8 mouse cellular contexts compared by ENCODE assay signal in the genomic region with DNA sequence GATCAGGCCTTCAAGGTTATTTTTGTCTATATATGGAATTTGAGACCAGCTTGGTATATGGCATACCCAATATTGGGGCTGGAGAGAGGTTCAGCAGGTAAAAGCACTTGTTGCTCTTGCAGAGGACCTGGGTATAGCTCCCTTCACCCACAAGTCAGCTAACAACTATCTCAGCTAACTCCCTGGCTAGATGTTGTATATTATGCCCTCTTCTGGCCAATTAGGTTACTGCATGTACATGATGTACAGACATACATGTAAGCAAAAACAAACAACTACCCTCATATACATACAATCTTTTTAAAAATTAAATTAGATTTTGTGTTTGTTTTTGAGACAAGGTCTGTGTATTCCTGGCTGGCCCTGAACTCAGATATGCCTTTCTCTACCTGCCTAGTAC. TPM values are rescaled to one million over a fixed set of nuclear protein-coding genes. Genes with fewer than 3 reads are reported as not detected.
DNase-seq lines count a peak whose midpoint lies in the region; ATAC-seq and TF ChIP-seq lines count a peak whose summit lies in the region.

No protein-coding gene starts in this region.

- H3K27me3 ChIP-seq in forebrain, embryonic 10.5 days (ENCODE audit: poor library complexity, severe bottlenecking): no peaks in the 10 kb centered on the region
- no peaks in the 10 kb centered on the region for H3K27me3 ChIP-seq in forebrain, embryonic 11.5 days (ENCODE audit: control insufficient read depth, insufficient read depth, low read length)
- no peaks in the 10 kb centered on the region for H3K27me3 ChIP-seq in C2C12 (ENCODE audit: control insufficient read depth, insufficient read depth, insufficient read length)
- no peaks in the 10 kb centered on the region for H3K27me3 ChIP-seq in intestine, embryonic 14.5 days (replicated peaks; ENCODE audit: control insufficient read depth, insufficient read depth, low read length)
- no peaks in the 10 kb centered on the region for H3K27me3 ChIP-seq in midbrain, postnatal 0 days (ENCODE audit: insufficient read depth, low read length)

- H3K9me3 ChIP-seq in forebrain, embryonic 10.5 days: no peaks in the 10 kb centered on the region
- no peaks in the 10 kb centered on the region for H3K9me3 ChIP-seq in forebrain, embryonic 11.5 days (ENCODE audit: control insufficient read depth, low read length)
- no peaks in the 10 kb centered on the region for H3K9me3 ChIP-seq in intestine, embryonic 14.5 days (ENCODE audit: control insufficient read depth, low read length)
- H3K9me3 ChIP-seq in midbrain, postnatal 0 days (ENCODE audit: low read length): no peaks in the 10 kb centered on the region

- no peak overlapping the region for H3K9ac ChIP-seq in forebrain, embryonic 11.5 days (ENCODE audit: low read length)
- H3K9ac ChIP-seq in intestine, embryonic 14.5 days (ENCODE audit: low read length): no peak overlapping the region
- no peak overlapping the region for H3K9ac ChIP-seq in midbrain, postnatal 0 days (replicated peaks; ENCODE audit: low read length, poor library complexity, severe bottlenecking)

- no peak overlapping the region for H3K4me2 ChIP-seq in forebrain, embryonic 11.5 days (ENCODE audit: low read depth, low read length, severe bottlenecking)
- H3K4me2 ChIP-seq in intestine, embryonic 14.5 days (ENCODE audit: low read length): peak overlapping the region; percentile 96
- H3K4me2 ChIP-seq in midbrain, postnatal 0 days (ENCODE audit: low read depth, low read length, poor library complexity, severe bottlenecking): peak overlapping the region; percentile 73

- peaks cover 23% of the 10 kb centered on the region for H3K4me1 ChIP-seq in forebrain, embryonic 10.5 days
- H3K4me1 ChIP-seq in forebrain, embryonic 11.5 days (replicated peaks; ENCODE audit: control insufficient read depth, insufficient read depth, low read length): peaks cover 9% of the 10 kb centered on the region; the same call in 1 of the 2 replicates
- H3K4me1 ChIP-seq in intestine, embryonic 14.5 days (replicated peaks; ENCODE audit: control insufficient read depth, insufficient read depth, low read length): peaks cover 7% of the 10 kb centered on the region; the same call in 1 of the 2 replicates
- peaks cover 11% of the 10 kb centered on the region; the same call in 1 of the 2 replicates for H3K4me1 ChIP-seq in midbrain, postnatal 0 days (ENCODE audit: insufficient read depth, low read length)

- H3K4me3 ChIP-seq in forebrain, embryonic 10.5 days: peak overlapping the region; percentile 95; the same call in 1 of the 2 replicates
- H3K4me3 ChIP-seq in forebrain, embryonic 11.5 days (ENCODE audit: low read depth, low read length): no peak overlapping the region
- peak overlapping the region; percentile 91 for H3K4me3 ChIP-seq in C2C12 (ENCODE audit: insufficient read depth, poor library complexity, severe bottlenecking)
- H3K4me3 ChIP-seq in intestine, embryonic 14.5 days (ENCODE audit: low read depth, low read length): no peak overlapping the region
- H3K4me3 ChIP-seq in midbrain, postnatal 0 days (ENCODE audit: low read depth, low read length): no peak overlapping the region; the same call in 1 of the 2 replicates

- DNase-seq in forebrain, embryonic 10.5 days (ENCODE audit: extremely low spot score, low spot score): no peak
- DNase-seq in forebrain, embryonic 11.5 days (ENCODE audit: low spot score): no peak
- peak; percentile 55 for DNase-seq in embryo, embryonic 11 days
- no peak for DNase-seq in intestine, embryonic 14.5 days (ENCODE audit: low spot score)
- DNase-seq in midbrain, postnatal 0 days (ENCODE audit: low spot score): peak; percentile 37
- DNase-seq in urinary bladder, postnatal 14 days (ENCODE audit: low spot score): no peak
- DNase-seq in urinary bladder, postnatal 25 days (ENCODE audit: low spot score): no peak

- H3K36me3 ChIP-seq in forebrain, embryonic 10.5 days (replicated peaks): peaks cover 39% of the 10 kb centered on the region
- H3K36me3 ChIP-seq in forebrain, embryonic 11.5 days (ENCODE audit: control insufficient read depth, insufficient read depth, low read length): no peaks in the 10 kb centered on the region; the same call in 1 of the 2 replicates
- peaks cover 28% of the 10 kb centered on the region for H3K36me3 ChIP-seq in C2C12 (ENCODE audit: control insufficient read depth, insufficient read depth)
- H3K36me3 ChIP-seq in intestine, embryonic 14.5 days (ENCODE audit: control insufficient read depth, insufficient read depth, low read length): peaks cover 27% of the 10 kb centered on the region
- peaks cover 18% of the 10 kb centered on the region for H3K36me3 ChIP-seq in midbrain, postnatal 0 days (ENCODE audit: insufficient read depth, low read length)

- peak; percentile 9 for TF ChIP-seq CTCF in C2C12 (IDR thresholded peaks at IDR 0.05; ENCODE audit: control insufficient read depth, insufficient read depth, insufficient read length)
- TF ChIP-seq CTCF in midbrain, postnatal 0 days (IDR thresholded peaks at IDR 0.05): peak; percentile 71

- no peak overlapping the region for H3ac ChIP-seq in C2C12 (ENCODE audit: control insufficient read depth, insufficient read length, low read depth)

- peaks cover 45% of the 10 kb centered on the region for H3K79me3 ChIP-seq in C2C12 (ENCODE audit: low read depth)

- H3K27ac ChIP-seq in forebrain, embryonic 10.5 days: no peak overlapping the region
- no peak overlapping the region for H3K27ac ChIP-seq in forebrain, embryonic 11.5 days (ENCODE audit: low read depth, low read length)
- no peak overlapping the region for H3K27ac ChIP-seq in intestine, embryonic 14.5 days (ENCODE audit: low read depth)
- H3K27ac ChIP-seq in midbrain, postnatal 0 days (ENCODE audit: low read depth, low read length): no peak overlapping the region

- no peak for ATAC-seq in forebrain, embryonic 11.5 days (replicated peaks; ENCODE audit: low FRiP score)
- ATAC-seq in intestine, embryonic 14.5 days (replicated peaks; ENCODE audit: low FRiP score, low TSS enrichment, low read depth): no peak
- no peak for ATAC-seq in midbrain, postnatal 0 days (ENCODE audit: low FRiP score)

- peaks cover 71% of the 10 kb centered on the region for H3K79me2 ChIP-seq in C2C12 (ENCODE audit: control insufficient read depth, insufficient read depth)

TF ChIP-seq in C2C12, 6 proteins besides CTCF, POLR2A, EP300 and RAD21:
- TF ChIP-seq MYOG (IDR thresholded peaks at IDR 0.05; ENCODE audit: control insufficient read depth, extremely low read depth, insufficient read length) (no peak), MYOD1 (IDR thresholded peaks at IDR 0.05; ENCODE audit: control insufficient read depth, insufficient read length, low read depth) (no peak), CEBPB (IDR thresholded peaks at IDR 0.05; ENCODE audit: low read depth) (no peak), USF1 (IDR thresholded peaks at IDR 0.05; ENCODE audit: low read depth) (no peak)

RNA-seq across cellular contexts. Expression of gene Swi5, which starts 1.7 kb away (rescaled TPM):
- polyA plus RNA-seq in forebrain, embryonic 10.5 days (2016; fragmentation: Nextera tagmentation; extraction: Ambion mirVana): 529 and 531 TPM in 2 replicates
- polyA plus RNA-seq in forebrain, embryonic 11.5 days (2014; fragmentation: Nextera tagmentation; extraction: Ambion mirVana): 345 and 373 TPM in 2 replicates
- 387 TPM for polyA plus RNA-seq in C2C12 (2012; fragmentation: generic; extraction: Trizol)
- polyA plus RNA-seq in intestine, embryonic 14.5 days (2014; fragmentation: Nextera tagmentation; extraction: Ambion mirVana): 162 and 198 TPM in 2 replicates
- 292 and 375 TPM in 2 replicates for total RNA-seq in midbrain, postnatal 0 days (2014; rRNA removed)
- polyA plus RNA-seq in midbrain, postnatal 0 days (2015; fragmentation: Nextera tagmentation; extraction: Ambion mirVana): 463 and 486 TPM in 2 replicates

RNA-seq across cellular contexts. Expression of gene Golga2, which starts 2.4 kb away (rescaled TPM):
- polyA plus RNA-seq in forebrain, embryonic 10.5 days (2016; fragmentation: Nextera tagmentation; extraction: Ambion mirVana): 16.6 and 17.4 TPM in 2 replicates
- polyA plus RNA-seq in forebrain, embryonic 11.5 days (2014; fragmentation: Nextera tagmentation; extraction: Ambion mirVana): 22.4 and 22.6 TPM in 2 replicates
- polyA plus RNA-seq in C2C12 (2012; fragmentation: generic; extraction: Trizol): 36.3 TPM
- polyA plus RNA-seq in intestine, embryonic 14.5 days (2014; fragmentation: Nextera tagmentation; extraction: Ambion mirVana): 20.1 and 20.2 TPM in 2 replicates
- total RNA-seq in midbrain, postnatal 0 days (2014; rRNA removed): 57.4 and 68.8 TPM in 2 replicates
- 27.7 and 30.1 TPM in 2 replicates for polyA plus RNA-seq in midbrain, postnatal 0 days (2015; fragmentation: Nextera tagmentation; extraction: Ambion mirVana)

RNA-seq across cellular contexts. Expression of gene Uck1, which starts 29.6 kb away (rescaled TPM):
- 83.6 and 91.4 TPM in 2 replicates for polyA plus RNA-seq in forebrain, embryonic 10.5 days (2016; fragmentation: Nextera tagmentation; extraction: Ambion mirVana)
- polyA plus RNA-seq in forebrain, embryonic 11.5 days (2014; fragmentation: Nextera tagmentation; extraction: Ambion mirVana): 78.4 and 89.0 TPM in 2 replicates
- polyA plus RNA-seq in C2C12 (2012; fragmentation: generic; extraction: Trizol): 47.7 TPM
- 61.8 and 65.8 TPM in 2 replicates for polyA plus RNA-seq in intestine, embryonic 14.5 days (2014; fragmentation: Nextera tagmentation; extraction: Ambion mirVana)
- total RNA-seq in midbrain, postnatal 0 days (2014; rRNA removed): 138 and 142 TPM in 2 replicates
- polyA plus RNA-seq in midbrain, postnatal 0 days (2015; fragmentation: Nextera tagmentation; extraction: Ambion mirVana): 110 and 121 TPM in 2 replicates

RNA-seq across cellular contexts. Expression of gene Pomt1, which starts 53.2 kb away (rescaled TPM):
- polyA plus RNA-seq in forebrain, embryonic 10.5 days (2016; fragmentation: Nextera tagmentation; extraction: Ambion mirVana): 26.6 and 29.7 TPM in 2 replicates
- polyA plus RNA-seq in forebrain, embryonic 11.5 days (2014; fragmentation: Nextera tagmentation; extraction: Ambion mirVana): 26.3 and 33.3 TPM in 2 replicates
- 12.9 TPM for polyA plus RNA-seq in C2C12 (2012; fragmentation: generic; extraction: Trizol)
- polyA plus RNA-seq in intestine, embryonic 14.5 days (2014; fragmentation: Nextera tagmentation; extraction: Ambion mirVana): 26.9 and 27.6 TPM in 2 replicates
- total RNA-seq in midbrain, postnatal 0 days (2014; rRNA removed): 48.6 and 48.9 TPM in 2 replicates
- 21.5 and 23.5 TPM in 2 replicates for polyA plus RNA-seq in midbrain, postnatal 0 days (2015; fragmentation: Nextera tagmentation; extraction: Ambion mirVana)

Comparison
In these comparisons a context has a peak if more than half of its experiments do, and no peak if none do; other contexts are left out.
1. H3K4me3 ChIP-seq: peak in forebrain, embryonic 10.5 days (single experiment) and C2C12 (single experiment); none in forebrain, embryonic 11.5 days (single experiment), intestine, embryonic 14.5 days (single experiment) and midbrain, postnatal 0 days (single experiment).
2. DNase-seq: peak in embryo, embryonic 11 days (single experiment) and midbrain, postnatal 0 days (single experiment); none in forebrain, embryonic 10.5 days (single experiment), forebrain, embryonic 11.5 days (single experiment), intestine, embryonic 14.5 days (single experiment), urinary bladder, postnatal 14 days (single experiment) and urinary bladder, postnatal 25 days (single experiment).